Mouse (Mus musculus) CH12.LX (cell line): ENCODE data around the gene Styk1. TPM values are rescaled to one million over a fixed set of nuclear protein-coding genes. Genes with fewer than 3 reads are reported as not detected.

Experiments used
- DNase-seq: peaks from one replicate; pipeline ENCODE4 v3.0.0-alpha.2; 2013; ENCODE audit errors: extremely low read depth
- H3K27ac ChIP-seq: 2 replicates; pipeline ENCODE4 v1.5.1; 2012; ENCODE audit warnings: low read depth, mild to moderate bottlenecking, control low read depth, moderate library complexity; ENCODE audit not compliant: insufficient read depth
- H3K27me3 ChIP-seq: replicated peaks from 2 replicates; pipeline ENCODE3; 2012; ENCODE audit warnings: inconsistent platforms
- H3K36me3 ChIP-seq, 2 experiments: replicated peaks in 1 of 2; 2 replicates each; pipeline versions ENCODE3 to v1.6.1; 2012; ENCODE audit warnings: inconsistent platforms in 1 of 2, low read length in 1 of 2, mild to moderate bottlenecking in 1 of 2, mixed read lengths in 1 of 2, moderate library complexity in 1 of 2; ENCODE audit not compliant: control insufficient read depth in 1 of 2, insufficient read depth in 1 of 2
- H3K4me1 ChIP-seq, 2 experiments: 2 replicates each; pipeline ENCODE4 v1.6.1; 2012; ENCODE audit warnings: inconsistent platforms in 1 of 2, moderate library complexity in 1 of 2; ENCODE audit not compliant: insufficient read depth in 2 of 2, control insufficient read depth in 1 of 2
- H3K4me2 ChIP-seq: 2 replicates; pipeline ENCODE4 v1.6.1; 2012; ENCODE audit warnings: low read depth, mild to moderate bottlenecking, control low read depth; ENCODE audit not compliant: poor library complexity, insufficient read depth, severe bottlenecking
- H3K4me3 ChIP-seq, 3 experiments: fragments of 150-350 bp in 1 of 3; sonication (generic) in 1 of 3; replicated peaks in 1 of 3; 2 replicates each; pipeline versions ENCODE3 to v1.5.1; 2011 to 2012; ENCODE audit warnings: low read depth in 2 of 3, low read length in 2 of 3, mild to moderate bottlenecking in 2 of 3, moderate library complexity in 2 of 3, control low read depth in 1 of 3, improper control_type of control experiment in 1 of 3, inconsistent platforms in 1 of 3, mixed read lengths in 1 of 3; ENCODE audit not compliant: poor library complexity in 1 of 3
- H3K79me2 ChIP-seq: replicated peaks from 2 replicates; pipeline ENCODE4 v1.6.1; 2012; ENCODE audit warnings: mild to moderate bottlenecking, moderate library complexity; ENCODE audit not compliant: control insufficient read depth, poor library complexity, insufficient read depth, severe bottlenecking; ENCODE audit errors: extremely low read depth
- H3K9ac ChIP-seq: 2 replicates; pipeline ENCODE4 v1.6.1; 2012; ENCODE audit warnings: low read depth, mild to moderate bottlenecking, control low read depth, moderate library complexity; ENCODE audit not compliant: insufficient read depth
- H3K9me3 ChIP-seq: replicated peaks from 2 replicates; pipeline ENCODE3; 2012; ENCODE audit warnings: low read length, inconsistent platforms, mixed read lengths
- BHLHE40 ChIP-seq: IDR thresholded peaks from 2 replicates; pipeline ENCODE4 v1.6.1; 2011; ENCODE audit warnings: mild to moderate bottlenecking, low read depth, low read length, improper control_type of control experiment
- CHD1 ChIP-seq: IDR thresholded peaks from 2 replicates; pipeline ENCODE4 v1.6.1; 2012; ENCODE audit warnings: low read depth, low read length, improper control_type of control experiment, inconsistent platforms
- E2F4 ChIP-seq: IDR thresholded peaks from 2 replicates; pipeline ENCODE4 v1.6.1; 2011; ENCODE audit warnings: low read depth, low read length, improper control_type of control experiment; ENCODE audit not compliant: insufficient replicate concordance
- ELF1 ChIP-seq: IDR thresholded peaks from 2 replicates; pipeline ENCODE4 v1.6.1; 2014; ENCODE audit warnings: low read depth, mild to moderate bottlenecking, inconsistent platforms, low read length, improper control_type of control experiment
- EP300 ChIP-seq: IDR thresholded peaks from 2 replicates; pipeline ENCODE4 v1.6.1; 2011; ENCODE audit warnings: low read length, improper control_type of control experiment
- GABPA ChIP-seq: IDR thresholded peaks from 2 replicates; pipeline ENCODE4 v1.6.1; 2012; ENCODE audit warnings: low read depth, low read length, improper control_type of control experiment, inconsistent platforms; ENCODE audit not compliant: insufficient replicate concordance
- JUND ChIP-seq: conservative IDR thresholded peaks from 2 replicates; pipeline ENCODE4 v1.6.1; 2011; ENCODE audit warnings: low read depth, low read length, improper control_type of control experiment
- MAFK ChIP-seq: IDR thresholded peaks from 2 replicates; pipeline ENCODE4 v1.6.1; 2011; ENCODE audit warnings: low read length, improper control_type of control experiment; ENCODE audit not compliant: insufficient replicate concordance
- MAX ChIP-seq: IDR thresholded peaks from 2 replicates; pipeline ENCODE4 v1.6.1; 2011; ENCODE audit warnings: low read length, improper control_type of control experiment
- MEF2A ChIP-seq: IDR thresholded peaks from 2 replicates; pipeline ENCODE4 v1.6.1; 2014; ENCODE audit warnings: low read depth, mild to moderate bottlenecking, inconsistent platforms, low read length, improper control_type of control experiment, borderline replicate concordance
- MXI1 ChIP-seq: IDR thresholded peaks from 2 replicates; pipeline ENCODE4 v1.6.1; 2011; ENCODE audit warnings: mild to moderate bottlenecking, low read depth, low read length, improper control_type of control experiment
- MYC ChIP-seq: IDR thresholded peaks from 2 replicates; pipeline ENCODE4 v1.6.1; 2011; ENCODE audit warnings: low read depth, mild to moderate bottlenecking, improper control_type of control experiment, low read length
- NELFE ChIP-seq: IDR thresholded peaks from 2 replicates; pipeline ENCODE4 v1.6.1; 2011; ENCODE audit warnings: low read depth, low read length, improper control_type of control experiment
- NRF1 ChIP-seq: IDR thresholded peaks from 2 replicates; pipeline ENCODE4 v1.6.1; 2014; ENCODE audit warnings: low read depth, mild to moderate bottlenecking, inconsistent platforms, low read length, improper control_type of control experiment, moderate library complexity
- PAX5 ChIP-seq: IDR thresholded peaks from 2 replicates; pipeline ENCODE4 v1.6.1; 2012; ENCODE audit warnings: low read length, inconsistent platforms, mixed read lengths
- POLR2A ChIP-seq: IDR thresholded peaks from 2 replicates; pipeline ENCODE4 v1.6.1; 2011; ENCODE audit warnings: low read depth, mild to moderate bottlenecking, improper control_type of control experiment, low read length
- RCOR1 ChIP-seq: conservative IDR thresholded peaks from 2 replicates; pipeline ENCODE4 v1.6.1; 2012; ENCODE audit warnings: low read depth, mild to moderate bottlenecking, inconsistent platforms, low read length, improper control_type of control experiment
- SMC3 ChIP-seq: IDR thresholded peaks from 2 replicates; pipeline ENCODE4 v1.6.1; 2011; ENCODE audit warnings: low read depth, low read length, improper control_type of control experiment
- TBP ChIP-seq: conservative IDR thresholded peaks from 2 replicates; pipeline ENCODE4 v1.6.1; 2011; ENCODE audit warnings: low read depth, low read length, improper control_type of control experiment
- ZC3H11A ChIP-seq: IDR thresholded peaks from 2 replicates; pipeline ENCODE4 v1.6.1; 2012; ENCODE audit warnings: low read depth, mild to moderate bottlenecking, inconsistent platforms, low read length, improper control_type of control experiment
- ZKSCAN1 ChIP-seq: IDR thresholded peaks from 2 replicates; pipeline ENCODE4 v1.6.1; 2012; ENCODE audit warnings: low read depth, inconsistent platforms, low read length, improper control_type of control experiment, borderline replicate concordance
- dilution Hi-C: fragments of 300-500 bp; cut with MboI; formaldehyde crosslinking; loops from 2 replicates; pipeline ENCODE4 v1.14.3; 2020; ENCODE audit warnings: low sequenced_read_pairs; ENCODE audit not compliant: extremely low pct_unique_long_range_greater_than_20kb, extremely low pct_ligation_motif_present
- in situ Hi-C: fragments of 300-500 bp; cut with MboI; formaldehyde crosslinking; loops from 3 replicates; pipeline ENCODE4 v1.14.3; 2019; ENCODE audit warnings: low sequenced_read_pairs, low pct_ligation_motif_present, low pct_unique_long_range_greater_than_20kb, mixed read lengths
- polyA plus RNA-seq: library from polyadenylated mRNA; unstranded; fragments of >175 nt; gene quantifications from 2 replicates; pipeline ENCODE4 v1.2.1, GENCODE M21; 2012; ENCODE audit warnings: low read depth; ENCODE audit not compliant: insufficient read length
- total RNA-seq, 2 experiments: library from RNA; depleted of rRNA; stranded (reverse); fragments of 300-350 nt in 1 of 2; fragments of >200 nt in 1 of 2; gene quantifications; 2 replicates each; pipeline ENCODE4 v1.2.3; 2012 to 2014

Gene Styk1
- total and polyA plus RNA-seq, 3 experiments: not detected

GRCm38 (mm10) chr6:131327076-131327475, 26.3 kb downstream of the Styk1 start:
- H3K27ac ChIP-seq: no peak overlapping the region
- in situ Hi-C loops (no loop called here), dilution Hi-C loops (no loop called here)
- H3K4me3 ChIP-seq: no peak overlapping the region
- H3K79me2 ChIP-seq: no peaks in the 10 kb centered on the region
- no peaks in the 10 kb centered on the region for H3K4me1 ChIP-seq
- TF ChIP-seq GABPA (no peak), POLR2A (no peak), NELFE (no peak), E2F4 (no peak), CHD1 (no peak), RCOR1 (no peak), TBP (no peak), ELF1 (no peak), SMC3 (no peak)
- peaks cover 62% of the 10 kb centered on the region for H3K27me3 ChIP-seq
- H3K4me2 ChIP-seq: no peak overlapping the region
- H3K9me3 ChIP-seq: no peaks in the 10 kb centered on the region
- H3K36me3 ChIP-seq: no peaks in the 10 kb centered on the region
- no peak for DNase-seq
- no peak overlapping the region for H3K9ac ChIP-seq

- in situ Hi-C loops: no loop called here
- dilution Hi-C loops: no loop called here
Measured at GRCm38 (mm10) chr6:131321854-131322639, 31.4 kb downstream of the Styk1 start.

More at GRCm38 (mm10) chr6:131321854-131322639, 31.4 kb downstream of the Styk1 start:
- Histone ChIP-seq H3K9me3 (no peaks in the 10 kb centered on the region), H3K4me3 (no peak overlapping the region), H3K9ac (no peak overlapping the region), H3K27me3 (peaks cover 67% of the 10 kb centered on the region), H3K4me2 (no peak overlapping the region), H3K79me2 (no peaks in the 10 kb centered on the region), H3K27ac (no peak overlapping the region), H3K4me1 (no peaks in the 10 kb centered on the region), H3K36me3 (no peaks in the 10 kb centered on the region)
- no peak for TF ChIP-seq NRF1
- no peak for TF ChIP-seq MEF2A
- no peak for TF ChIP-seq ZKSCAN1
- no peak for TF ChIP-seq NELFE
- TF ChIP-seq ZC3H11A: no peak
- TF ChIP-seq BHLHE40: no peak
- TF ChIP-seq MAX: no peak
- TF ChIP-seq SMC3: no peak
- no peak for TF ChIP-seq JUND
- TF ChIP-seq EP300: no peak
- no peak for TF ChIP-seq MXI1
- no peak for TF ChIP-seq GABPA
- no peak for TF ChIP-seq PAX5
- no peak for TF ChIP-seq MAFK
- TF ChIP-seq E2F4: no peak
- no peak for TF ChIP-seq MYC
- DNase-seq: no peak
